Mouse (Mus musculus) layer of hippocampus, adult 2 months (tissue): ENCODE data around the gene Armcx5. TPM values are rescaled to one million over a fixed set of nuclear protein-coding genes. Genes with fewer than 3 reads are reported as not detected.
"Not testable (repeated sequence)": the region's sequence is repeated elsewhere in the genome, so short reads cannot be mapped to it uniquely, and the experiment has no call there.

Experiments used
- DNase-seq, 2 experiments: peaks; one replicate each; pipeline ENCODE4 v3.0.0; 2022; ENCODE audit warnings: low spot score in 2 of 2
- H3K27ac ChIP-seq: fragments of 200-600 bp; 2 replicates; pipeline ENCODE4 v1.8.1; 2022
- H3K4me3 ChIP-seq: fragments of 200-600 bp; 2 replicates; pipeline ENCODE4 v1.8.1; 2022; ENCODE audit warnings: mild to moderate bottlenecking
- CTCF ChIP-seq: fragments of 200-600 bp; conservative IDR thresholded peaks from 2 replicates; pipeline ENCODE4 v1.8.1; 2022; ENCODE audit warnings: antibody characterized with exemption, mild to moderate bottlenecking, moderate library complexity
- microRNA-seq, 2 experiments: library from miRNA; unstranded; fragments of <30 nt; microRNA quantifications; one replicate each; pipeline ENCODE4 v1.2.0; 2021
- total RNA-seq, 2 experiments: library from RNA; stranded (reverse); gene quantifications; 2 replicates each; pipeline ENCODE4 v1.2.3; 2021

Armcx5 gene
- total RNA-seq, 2 experiments from 2014 or later, result 27.0 to 30.7 TPM

GRCm38 (mm10) chrX:135791536-135791935 lies 49.0 kb downstream of the Armcx5 start:
- no peak for TF ChIP-seq CTCF
- DNase-seq, result no peak
- no peak overlapping the region for H3K4me3 ChIP-seq
- no peak overlapping the region for H3K27ac ChIP-seq

GRCm38 (mm10) chrX:135792326-135792725 lies 49.8 kb downstream of the Armcx5 start:
- DNase-seq, result no peak
- no peak for TF ChIP-seq CTCF
- no peak overlapping the region for H3K27ac ChIP-seq
- H3K4me3 ChIP-seq, result no peak overlapping the region

GRCm38 (mm10) chrX:135795591-135796304 lies 53.2 kb downstream of the Armcx5 start:
- Histone ChIP-seq H3K4me3 (peak overlapping the region; percentile 63), H3K27ac (peak overlapping the region; percentile 88)
- peak; percentile 57 to 59 for DNase-seq

- Histone ChIP-seq H3K27ac (peak overlapping the region; percentile 88), H3K4me3 (peak overlapping the region; percentile 63)
- DNase-seq, result not testable (repeated sequence)
These were observed 54.0 kb downstream of the Armcx5 start for GRCm38 (mm10) chrX:135796305-135797211.

Small RNAs within 50 kb of the gene (microRNA-seq; reads per million reads assigned to microRNA genes)
- gene Mir1970, result 0 reads per million in 2 experiments
- 0 reads per million in 2 experiments for gene Mir7646

Other genes starting within 250 kb of the Armcx5 start
- gene AV320801, start 248.1 kb upstream of the Armcx5 start, total RNA-seq, result not detected
- under 1 TPM in 1 of 2 experiments, not detected in 1; 0.37 TPM for gene Nxf7, start 144.0 kb upstream of the Armcx5 start, total RNA-seq
- gene Prame, start 115.0 kb upstream of the Armcx5 start, total RNA-seq, result not detected
- not detected for gene Tcp11x2, start 48.9 kb upstream of the Armcx5 start, total RNA-seq
- gene Tmsb15a, start 17.5 kb upstream of the Armcx5 start, total RNA-seq, result not detected
- gene Gprasp1, start within 50 bp of the Armcx5 start, total RNA-seq, result 100 to 1,000 TPM; 310 to 332 TPM
- gene Bhlhb9, start 54.9 kb downstream of the Armcx5 start, total RNA-seq, result 10 to 100 TPM; 69.0 to 72.4 TPM
- gene Gprasp2, start 96.3 kb downstream of the Armcx5 start, total RNA-seq, result 100 to 1,000 TPM; 163 to 214 TPM